Comparison of ENCODE assay signal across 17 mouse cellular contexts in the genomic region with DNA sequence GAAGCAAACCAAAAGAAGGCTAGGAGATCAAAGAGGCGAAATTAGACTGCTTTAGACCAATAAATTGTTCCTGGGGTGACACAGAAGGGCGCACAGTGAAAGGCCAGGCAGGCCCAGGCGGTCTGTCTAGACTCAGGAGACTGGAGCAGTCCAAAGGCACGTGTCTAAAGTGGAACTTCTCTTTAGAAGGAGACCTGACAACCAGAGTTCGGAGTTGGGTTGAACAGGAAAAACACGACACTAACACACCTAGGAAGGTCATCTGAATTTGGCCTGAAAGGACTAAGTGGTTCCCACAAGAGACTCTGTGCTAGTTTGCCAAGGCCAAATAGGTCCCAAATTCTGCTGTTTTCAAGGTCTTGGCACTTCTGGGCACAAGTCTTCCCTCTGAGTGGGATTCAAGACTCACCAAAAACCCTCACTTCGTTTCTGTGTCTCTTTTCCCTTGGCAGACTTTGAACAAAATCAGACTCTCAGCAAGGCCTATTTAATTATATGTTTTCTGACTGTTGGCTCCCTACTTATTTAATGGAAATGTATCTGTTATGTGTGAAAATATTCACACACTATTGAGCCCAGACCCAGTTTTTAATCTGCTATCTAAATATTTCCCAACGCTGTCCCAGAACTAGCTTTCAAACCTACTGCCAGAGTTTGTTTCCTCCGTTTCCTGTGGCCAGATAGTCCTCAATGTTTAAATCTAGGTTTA. TPM values are rescaled to one million over a fixed set of nuclear protein-coding genes. Genes with fewer than 3 reads are reported as not detected.
DNase-seq lines count a peak whose midpoint lies in the region; ATAC-seq and TF ChIP-seq lines count a peak whose summit lies in the region.
"Had no signal": no experiment of that assay in that cellular context is flagged by ENCODE, and none has a peak within 500 bp of the region (broad histone marks: within the 10 kb centered on the region; RNA-seq: fewer than 3 reads in every experiment).

No protein-coding gene starts in this region.

- peaks cover 95% of the 10 kb centered on the region for H3K27me3 ChIP-seq in intestine, embryonic 14.5 days (replicated peaks; ENCODE audit: control insufficient read depth, insufficient read depth, low read length)
- peaks cover 86% of the 10 kb centered on the region for H3K27me3 ChIP-seq in intestine, embryonic 16.5 days (replicated peaks; ENCODE audit: control insufficient read depth, insufficient read depth, low read length)
- H3K27me3 ChIP-seq in kidney, embryonic 16.5 days (ENCODE audit: insufficient read depth, low read length) = no peaks in the 10 kb centered on the region
- peaks cover 30% of the 10 kb centered on the region for H3K27me3 ChIP-seq in limb, embryonic 15.5 days

- no peak for DNase-seq in intestine, embryonic 14.5 days (ENCODE audit: low spot score)
- DNase-seq in frontal cortex, postnatal 10 days (ENCODE audit: low spot score in 2 of 2) = no peak
- DNase-seq in layer of hippocampus, postnatal 36 days = no peak
- DNase-seq: adrenal gland, postnatal 36 days; embryo, embryonic 11 days; lung, adult 18-20 months had no signal

- no peak overlapping the region for H3K4me3 ChIP-seq in intestine, embryonic 14.5 days (ENCODE audit: low read depth, low read length)
- H3K4me3 ChIP-seq in intestine, embryonic 16.5 days (ENCODE audit: low read length) = no peak overlapping the region
- H3K4me3 ChIP-seq in embryonic fibroblast, embryonic 13.5 days (ENCODE audit: insufficient read depth, low read length) = peak overlapping the region; percentile 49
- H3K4me3 ChIP-seq in kidney, embryonic 16.5 days (ENCODE audit: low read length) = peak overlapping the region; percentile 63
- no peak overlapping the region for H3K4me3 ChIP-seq in limb, embryonic 15.5 days
- H3K4me3 ChIP-seq: erythroblast, embryonic 14.5 days; heart, embryonic 10.5 days had no signal

- no peak for ATAC-seq in intestine, embryonic 14.5 days (replicated peaks; ENCODE audit: low FRiP score, low TSS enrichment, low read depth)
- no peak for ATAC-seq in intestine, embryonic 16.5 days
- ATAC-seq in kidney, embryonic 16.5 days (ENCODE audit: low FRiP score, low TSS enrichment) = no peak
- no peak for ATAC-seq in limb, embryonic 15.5 days (ENCODE audit: insufficient number of reproducible peaks, low FRiP score, low TSS enrichment, low read depth)
- ATAC-seq in cerebellum, adult (ENCODE audit: insufficient number of reproducible peaks, low FRiP score, low TSS enrichment) = no peak

- peak overlapping the region; percentile 96 for H3K4me2 ChIP-seq in intestine, embryonic 14.5 days (ENCODE audit: low read length)
- H3K4me2 ChIP-seq in intestine, embryonic 16.5 days (ENCODE audit: low read depth, low read length) = no peak overlapping the region
- H3K4me2 ChIP-seq in kidney, embryonic 16.5 days (replicated peaks; ENCODE audit: low read depth, low read length) = peak overlapping the region; percentile 81
- H3K4me2 ChIP-seq in limb, embryonic 15.5 days = peak overlapping the region; percentile 86

- H3K9ac ChIP-seq in intestine, embryonic 14.5 days (ENCODE audit: low read length) = no peak overlapping the region
- no peak overlapping the region for H3K9ac ChIP-seq in intestine, embryonic 16.5 days (ENCODE audit: low read depth, low read length)
- peak overlapping the region; percentile 95 for H3K9ac ChIP-seq in kidney, embryonic 16.5 days (replicated peaks; ENCODE audit: low read length)
- H3K9ac ChIP-seq in limb, embryonic 15.5 days = no peak overlapping the region

- no peak for TF ChIP-seq POLR2A in embryonic fibroblast, embryonic 13.5 days (IDR thresholded peaks at IDR 0.05; ENCODE audit: low read depth, low read length)

- H3K36me3 ChIP-seq in intestine, embryonic 14.5 days (ENCODE audit: control insufficient read depth, insufficient read depth, low read length) = no peaks in the 10 kb centered on the region
- H3K36me3 ChIP-seq in intestine, embryonic 16.5 days (ENCODE audit: control insufficient read depth, insufficient read depth, low read length) = no peaks in the 10 kb centered on the region
- 0 out of 2 replicates have a peak, but pooled peaks cover 7% of the 10 kb centered on the region for H3K36me3 ChIP-seq in kidney, embryonic 16.5 days (ENCODE audit: insufficient read depth, low read length)
- no peaks in the 10 kb centered on the region for H3K36me3 ChIP-seq in limb, embryonic 15.5 days
- H3K36me3 ChIP-seq: G1E; heart, embryonic 10.5 days had no signal

- no peak for TF ChIP-seq CTCF in embryonic fibroblast, embryonic 13.5 days (IDR thresholded peaks at IDR 0.05; ENCODE audit: borderline replicate concordance, insufficient read depth, low read length)

- peaks cover 23% of the 10 kb centered on the region; the same call in 1 of the 2 replicates for H3K4me1 ChIP-seq in intestine, embryonic 14.5 days (replicated peaks; ENCODE audit: control insufficient read depth, insufficient read depth, low read length)
- peaks cover 20% of the 10 kb centered on the region for H3K4me1 ChIP-seq in intestine, embryonic 16.5 days (ENCODE audit: control insufficient read depth, insufficient read depth, low read length)
- H3K4me1 ChIP-seq in embryonic fibroblast, embryonic 13.5 days (ENCODE audit: control insufficient read depth, insufficient read depth, low read length) = no peaks in the 10 kb centered on the region
- H3K4me1 ChIP-seq in kidney, embryonic 16.5 days (ENCODE audit: insufficient read depth, low read length) = peaks cover 50% of the 10 kb centered on the region
- peaks cover 50% of the 10 kb centered on the region for H3K4me1 ChIP-seq in limb, embryonic 15.5 days

- 54% methylated on average over 9 of the region's 9 CpGs for WGBS in intestine, embryonic 14.5 days
- WGBS in intestine, embryonic 16.5 days = 48% methylated on average over 9 of the region's 9 CpGs
- WGBS in kidney, embryonic 16.5 days = 28% methylated on average over 9 of the region's 9 CpGs
- 75% methylated on average over 9 of the region's 9 CpGs for WGBS in limb, embryonic 15.5 days

- H3K27ac ChIP-seq in intestine, embryonic 14.5 days (ENCODE audit: low read depth) = no peak overlapping the region
- H3K27ac ChIP-seq in intestine, embryonic 16.5 days (ENCODE audit: low read length) = no peak overlapping the region; the same call in 1 of the 2 replicates
- H3K27ac ChIP-seq in embryonic fibroblast, embryonic 13.5 days (ENCODE audit: insufficient read depth, low read length) = peak overlapping the region; percentile 4; the same call in 1 of the 2 replicates
- H3K27ac ChIP-seq in kidney, embryonic 16.5 days (ENCODE audit: low read length) = peak overlapping the region; percentile 97
- H3K27ac ChIP-seq in limb, embryonic 15.5 days = 0 out of 2 replicates have a peak overlapping the region, but pooled peaks have one; percentile 17
- H3K27ac ChIP-seq: heart, embryonic 10.5 days had no signal

- no peaks in the 10 kb centered on the region for H3K9me3 ChIP-seq in intestine, embryonic 14.5 days (ENCODE audit: control insufficient read depth, low read length)
- H3K9me3 ChIP-seq in intestine, embryonic 16.5 days (ENCODE audit: control insufficient read depth, low read length) = no peaks in the 10 kb centered on the region
- no peaks in the 10 kb centered on the region for H3K9me3 ChIP-seq in kidney, embryonic 16.5 days (ENCODE audit: low read length)
- no peaks in the 10 kb centered on the region for H3K9me3 ChIP-seq in limb, embryonic 15.5 days
- H3K9me3 ChIP-seq: heart, embryonic 10.5 days had no signal

RNA-seq across cellular contexts. Expression of a gene that starts 2.3 kb away (rescaled TPM):
- 9.2 and 10.1 TPM in 2 replicates for polyA plus RNA-seq in intestine, embryonic 14.5 days (2014; fragmentation: Nextera tagmentation; extraction: Ambion mirVana)
- polyA plus RNA-seq in intestine, embryonic 16.5 days (2015; fragmentation: Nextera tagmentation; extraction: Ambion mirVana) = 6.0 and 8.2 TPM in 2 replicates
- polyA plus RNA-seq in embryonic fibroblast, embryonic 13.5 days (2011; ENCODE audit: insufficient read length, low read depth, missing spikeins) = 15.8 and 21.6 TPM in 2 replicates
- 25.7 and 27.5 TPM in 2 replicates for polyA plus RNA-seq in kidney, embryonic 16.5 days (2015; fragmentation: Nextera tagmentation; extraction: Ambion mirVana)
- 12.0 and 12.9 TPM in 2 replicates for polyA plus RNA-seq in limb, embryonic 15.5 days (2015; fragmentation: Nextera tagmentation; extraction: Ambion mirVana)
- total RNA-seq in layer of hippocampus, postnatal 36 days (2021) = not detected
- total RNA-seq: left cerebral cortex, adult 8-10 months had no signal

RNA-seq across cellular contexts. Expression of a gene that starts 6.2 kb away (rescaled TPM):
- not detected in 2 replicates for polyA plus RNA-seq in intestine, embryonic 14.5 days (2014; fragmentation: Nextera tagmentation; extraction: Ambion mirVana)
- not detected in 2 replicates for polyA plus RNA-seq in intestine, embryonic 16.5 days (2015; fragmentation: Nextera tagmentation; extraction: Ambion mirVana)
- 0.89 TPM in 1 of 2 replicates, not detected in the other for polyA plus RNA-seq in embryonic fibroblast, embryonic 13.5 days (2011; ENCODE audit: insufficient read length, low read depth, missing spikeins)
- polyA plus RNA-seq in kidney, embryonic 16.5 days (2015; fragmentation: Nextera tagmentation; extraction: Ambion mirVana) = not detected in 2 replicates
- polyA plus RNA-seq in limb, embryonic 15.5 days (2015; fragmentation: Nextera tagmentation; extraction: Ambion mirVana) = 0.70 TPM in 1 of 2 replicates, not detected in the other
- total RNA-seq in layer of hippocampus, postnatal 36 days (2021) = not detected
- total RNA-seq: G1E; hematopoietic stem cell, adult 5-6 weeks; left cerebral cortex, adult 8-10 months; megakaryocyte-erythroid progenitor cell, adult 5-6 weeks had no signal
- polyA plus RNA-seq: erythroblast, embryonic 14.5 days; G1E; heart, embryonic 10.5 days had no signal

RNA-seq across cellular contexts. Expression of a gene that starts 6.3 kb away (rescaled TPM):
- polyA plus RNA-seq in intestine, embryonic 14.5 days (2014; fragmentation: Nextera tagmentation; extraction: Ambion mirVana) = 9.2 and 9.7 TPM in 2 replicates
- 5.2 and 5.9 TPM in 2 replicates for polyA plus RNA-seq in intestine, embryonic 16.5 days (2015; fragmentation: Nextera tagmentation; extraction: Ambion mirVana)
- polyA plus RNA-seq in embryonic fibroblast, embryonic 13.5 days (2011; ENCODE audit: insufficient read length, low read depth, missing spikeins) = 10.2 and 13.5 TPM in 2 replicates
- polyA plus RNA-seq in kidney, embryonic 16.5 days (2015; fragmentation: Nextera tagmentation; extraction: Ambion mirVana) = 8.2 and 10.8 TPM in 2 replicates
- polyA plus RNA-seq in limb, embryonic 15.5 days (2015; fragmentation: Nextera tagmentation; extraction: Ambion mirVana) = 2.2 and 2.5 TPM in 2 replicates
- not detected for total RNA-seq in layer of hippocampus, postnatal 36 days (2021)
- total RNA-seq: left cerebral cortex, adult 8-10 months had no signal
- polyA plus RNA-seq: erythroblast, embryonic 14.5 days; G1E had no signal

RNA-seq across cellular contexts. Expression of a gene that starts 10.9 kb away (rescaled TPM):
- polyA plus RNA-seq in intestine, embryonic 14.5 days (2014; fragmentation: Nextera tagmentation; extraction: Ambion mirVana) = 2.5 and 3.9 TPM in 2 replicates
- 1.2 and 1.4 TPM in 2 replicates for polyA plus RNA-seq in intestine, embryonic 16.5 days (2015; fragmentation: Nextera tagmentation; extraction: Ambion mirVana)
- polyA plus RNA-seq in embryonic fibroblast, embryonic 13.5 days (2011; ENCODE audit: insufficient read length, low read depth, missing spikeins) = 2.8 and 4.2 TPM in 2 replicates
- polyA plus RNA-seq in kidney, embryonic 16.5 days (2015; fragmentation: Nextera tagmentation; extraction: Ambion mirVana) = 2.9 and 3.8 TPM in 2 replicates
- 0.41 and 1.1 TPM in 2 replicates for polyA plus RNA-seq in limb, embryonic 15.5 days (2015; fragmentation: Nextera tagmentation; extraction: Ambion mirVana)
- not detected for total RNA-seq in layer of hippocampus, postnatal 36 days (2021)
- total RNA-seq: left cerebral cortex, adult 8-10 months; megakaryocyte-erythroid progenitor cell, adult 5-6 weeks had no signal
- polyA plus RNA-seq: erythroblast, embryonic 14.5 days; G1E had no signal

RNA-seq across cellular contexts. Expression of a gene that starts 11.5 kb away (rescaled TPM):
- 4.2 and 7.1 TPM in 2 replicates for polyA plus RNA-seq in intestine, embryonic 14.5 days (2014; fragmentation: Nextera tagmentation; extraction: Ambion mirVana)
- 3.0 and 3.2 TPM in 2 replicates for polyA plus RNA-seq in intestine, embryonic 16.5 days (2015; fragmentation: Nextera tagmentation; extraction: Ambion mirVana)
- 9.9 and 13.6 TPM in 2 replicates for polyA plus RNA-seq in embryonic fibroblast, embryonic 13.5 days (2011; ENCODE audit: insufficient read length, low read depth, missing spikeins)
- polyA plus RNA-seq in kidney, embryonic 16.5 days (2015; fragmentation: Nextera tagmentation; extraction: Ambion mirVana) = 56.6 and 56.8 TPM in 2 replicates
- 30.8 and 34.0 TPM in 2 replicates for polyA plus RNA-seq in limb, embryonic 15.5 days (2015; fragmentation: Nextera tagmentation; extraction: Ambion mirVana)
- total RNA-seq in layer of hippocampus, postnatal 36 days (2021) = not detected
- total RNA-seq: left cerebral cortex, adult 8-10 months had no signal
- polyA plus RNA-seq: erythroblast, embryonic 14.5 days; G1E had no signal

Comparison
In these comparisons a context has a peak if more than half of its experiments do, and no peak if none do; other contexts are left out.
1. H3K27ac ChIP-seq: peak in embryonic fibroblast, embryonic 13.5 days (single experiment), kidney, embryonic 16.5 days (single experiment) and limb, embryonic 15.5 days (single experiment); none in intestine, embryonic 14.5 days (single experiment) and intestine, embryonic 16.5 days (single experiment).
2. H3K4me3 ChIP-seq: peak in embryonic fibroblast, embryonic 13.5 days (single experiment) and kidney, embryonic 16.5 days (single experiment); none in intestine, embryonic 14.5 days (single experiment), intestine, embryonic 16.5 days (single experiment) and limb, embryonic 15.5 days (single experiment).